Comparison of ENCODE assay signal across 19 mouse cellular contexts in the genomic region with DNA sequence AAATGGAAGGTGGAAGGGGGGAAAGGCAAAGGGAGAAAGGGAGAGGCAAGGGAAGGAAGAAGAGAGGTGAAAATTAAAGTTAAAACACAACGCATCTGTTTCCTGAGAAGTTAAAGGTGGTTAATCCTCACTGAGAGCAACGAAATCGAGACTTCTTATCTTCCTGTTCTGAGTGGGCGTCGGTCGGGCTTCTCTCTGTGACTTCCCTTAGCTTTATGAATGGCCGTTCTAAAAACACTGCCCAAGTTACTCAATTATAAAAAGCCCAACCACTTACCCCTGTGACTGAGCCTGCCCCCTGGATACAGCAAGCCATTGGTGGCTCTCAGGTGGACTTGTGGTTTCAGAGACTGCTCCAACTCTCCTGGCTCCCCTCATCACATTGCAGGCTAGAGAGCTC. TPM values are rescaled to one million over a fixed set of nuclear protein-coding genes. Genes with fewer than 3 reads are reported as not detected.
A peak's percentile ranks its signal among the peaks of the same experiment; 100 is the strongest.
DNase-seq lines count a peak whose midpoint lies in the region; ATAC-seq and TF ChIP-seq lines count a peak whose summit lies in the region.
"Had no signal": no experiment of that assay in that cellular context is flagged by ENCODE, and none has a peak within 500 bp of the region (broad histone marks: within the 10 kb centered on the region; RNA-seq: fewer than 3 reads in every experiment).

No protein-coding gene starts in this region.

- H3K27me3 ChIP-seq in lung, postnatal 0 days (replicated peaks; ENCODE audit: insufficient read depth, low read length) = no peaks in the 10 kb centered on the region
- H3K27me3 ChIP-seq in limb, embryonic 10.5 days (ENCODE audit: low read depth, poor library complexity, severe bottlenecking) = no peaks in the 10 kb centered on the region
- H3K27me3 ChIP-seq: hindbrain, embryonic 15.5 days had no signal

- H3K4me2 ChIP-seq in lung, postnatal 0 days (replicated peaks; ENCODE audit: low read depth, low read length) = no peak overlapping the region
- H3K4me2 ChIP-seq: hindbrain, embryonic 15.5 days; liver, embryonic 11.5 days had no signal

- H3K9me3 ChIP-seq in lung, postnatal 0 days (ENCODE audit: low read length) = no peaks in the 10 kb centered on the region
- H3K9me3 ChIP-seq in limb, embryonic 10.5 days (replicated peaks) = no peaks in the 10 kb centered on the region
- H3K9me3 ChIP-seq: G1E; hindbrain, embryonic 15.5 days had no signal

- intact Hi-C loops in gastrocnemius, adult 2 months (cut with DNase I) = loop anchor here (5.0 to 10.0 kb wide), 2 partner anchors 186 to 278 kb away; no protein-coding TSS in a partner anchor
- intact Hi-C loops in gastrocnemius, postnatal 36 days (cut with DNase I) = no loop called here
- intact Hi-C loops in left cerebral cortex, postnatal 14 days (cut with DNase I) = no loop called here

- H3K36me3 ChIP-seq in lung, postnatal 0 days (ENCODE audit: insufficient read depth, low read length) = no peaks in the 10 kb centered on the region
- H3K36me3 ChIP-seq in limb, embryonic 10.5 days = peaks cover 5% of the 10 kb centered on the region; the same call in 1 of the 2 replicates
- H3K36me3 ChIP-seq: G1E; hindbrain, embryonic 15.5 days had no signal

- peaks cover 20% of the 10 kb centered on the region for H3K4me1 ChIP-seq in lung, postnatal 0 days (ENCODE audit: insufficient read depth, low read depth, low read length)
- peaks cover 48% of the 10 kb centered on the region for H3K4me1 ChIP-seq in limb, embryonic 10.5 days

- DNase-seq in gastrocnemius, adult 2 months = no peak
- DNase-seq in gastrocnemius, postnatal 36 days = no peak
- DNase-seq in lung, postnatal 0 days (ENCODE audit: low spot score) = peak; percentile 19
- DNase-seq in lung, postnatal 4 days = no peak
- DNase-seq in limb, embryonic 10.5 days (ENCODE audit: low spot score) = no peak
- DNase-seq in adrenal gland, postnatal 36 days = no peak
- no peak for DNase-seq in left cerebral cortex, postnatal 14 days (ENCODE audit: low spot score in 2 of 2)
- DNase-seq: B cell, adult 2 months; forebrain, postnatal 0 days; gastrocnemius, postnatal 10 days; kidney, adult 18-20 months; kidney, postnatal 4 days; thymus, postnatal 14 days had no signal

- no peak overlapping the region for H3K4me3 ChIP-seq in gastrocnemius, adult 2 months
- H3K4me3 ChIP-seq in lung, postnatal 0 days (ENCODE audit: low read depth, low read length) = no peak overlapping the region
- H3K4me3 ChIP-seq in limb, embryonic 10.5 days = no peak overlapping the region
- H3K4me3 ChIP-seq: hindbrain, embryonic 15.5 days had no signal

- WGBS in lung, postnatal 0 days = 30% methylated on average over 7 of the region's 7 CpGs
- 80% methylated on average over 7 of the region's 7 CpGs for WGBS in limb, embryonic 10.5 days

- no peak for TF ChIP-seq CTCF in gastrocnemius, adult 2 months (IDR thresholded peaks at IDR 0.05)
- no peak for TF ChIP-seq CTCF in lung, postnatal 0 days (IDR thresholded peaks at IDR 0.05)

- no peak for TF ChIP-seq EP300 in lung, postnatal 0 days (IDR thresholded peaks at IDR 0.05)

- H3K9ac ChIP-seq in lung, postnatal 0 days (replicated peaks; ENCODE audit: low read depth) = no peak overlapping the region
- H3K9ac ChIP-seq: forebrain, postnatal 0 days; hindbrain, embryonic 15.5 days had no signal

- no peak for ATAC-seq in lung, postnatal 0 days
- no peak for ATAC-seq in activated CD4-positive, CD25-positive, alpha-beta regulatory T cell, adult 4 months
- ATAC-seq: forebrain, postnatal 0 days; midbrain, embryonic 16.5 days had no signal

- peak overlapping the region; percentile 24; the same call in 1 of the 2 replicates for H3K27ac ChIP-seq in gastrocnemius, adult 2 months
- peak overlapping the region; percentile 33; the same call in 1 of the 2 replicates for H3K27ac ChIP-seq in lung, postnatal 0 days (ENCODE audit: low read length)
- peak overlapping the region; percentile 94; the same call in 1 of the 2 replicates for H3K27ac ChIP-seq in limb, embryonic 10.5 days
- H3K27ac ChIP-seq: hindbrain, embryonic 15.5 days; macrophage had no signal

RNA-seq across cellular contexts. Expression of gene Ccn2, which starts 2.3 kb away (rescaled TPM):
- 10 to 100 TPM; 14.6 to 65.9 TPM for total RNA-seq in gastrocnemius, adult 2 months (2021)
- 10 to 100 TPM; 20.1 to 29.7 TPM for total RNA-seq in gastrocnemius, postnatal 36 days (2021)
- 54.8 and 71.1 TPM in 2 replicates for polyA plus RNA-seq in lung, postnatal 0 days (2015; fragmentation: Nextera tagmentation; extraction: Ambion mirVana)
- 4.0 and 4.3 TPM in 2 replicates for polyA plus RNA-seq in limb, embryonic 10.5 days (2016; fragmentation: Nextera tagmentation; extraction: Ambion mirVana)
- total RNA-seq in adrenal gland, postnatal 36 days (2021) = 10 to 100 TPM; 53.2 to 57.8 TPM
- polyA plus RNA-seq in activated CD4-positive, CD25-positive, alpha-beta regulatory T cell, adult 4 months (2017; shearing (Covaris generic)) = not detected
- 10 to 100 TPM; 30.4 to 35.1 TPM for total RNA-seq in left cerebral cortex, postnatal 14 days (2021)
- polyA plus RNA-seq: G1E had no signal

Comparison
In these comparisons a context has a peak if more than half of its experiments do, and no peak if none do; other contexts are left out.
1. H3K27ac ChIP-seq: peak in every context shown above with its lines; median percentile 94 in limb, embryonic 10.5 days; 33 in lung, postnatal 0 days; 24 in gastrocnemius, adult 2 months.